Mouse (Mus musculus): ENCODE results near the gene Kcnb1. TPM values are rescaled to one million over a fixed set of nuclear protein-coding genes. Genes with fewer than 3 reads are reported as not detected.
A peak's percentile ranks its signal among the peaks of the same experiment; 100 is the strongest.

Gene Kcnb1
- 0.06 and 0.13 TPM in 2 replicates for polyA plus RNA-seq (2015; fragmentation: Nextera tagmentation; extraction: Ambion mirVana)

DNA sequence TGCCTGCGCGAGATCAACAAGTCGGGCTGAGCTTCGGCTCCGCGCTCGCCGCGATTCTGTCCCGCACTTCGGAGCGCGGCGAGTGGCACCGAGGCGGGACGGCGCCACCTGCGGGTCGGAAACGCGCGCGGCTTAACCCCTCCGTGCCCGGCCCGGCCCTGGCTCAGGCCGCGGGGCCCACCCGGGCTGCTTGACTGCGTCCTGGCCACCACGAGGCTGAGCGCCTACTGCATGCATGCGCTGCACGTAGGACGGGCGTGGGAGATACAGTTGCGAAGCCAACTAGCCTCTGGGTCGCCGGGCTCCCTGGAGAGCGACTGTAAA lies at the start of gene Kcnb1:
TSS of gene Kcnb1 (minus strand) at position 80 of the 324 bp plus-strand sequence.
- H3K4me2 ChIP-seq = peak within 1 kb of the TSS; percentile 65
- peak; percentile 35; the same call in 1 of the 2 replicates for ATAC-seq (ENCODE audit: insufficient read depth)
- H3K27me3 ChIP-seq = peaks cover 80% of the 10 kb centered on the region
- peaks cover 11% of the 10 kb centered on the region for H3K4me1 ChIP-seq (replicated peaks)
- WGBS (ENCODE audit: insufficient replicate concordance) = 1% methylated on average over 41 of the region's 41 CpGs
- no peaks in the 10 kb centered on the region for H3K9me3 ChIP-seq (replicated peaks)
- peak within 1 kb of the TSS; percentile 51 for H3K4me3 ChIP-seq (replicated peaks)
- H3K9ac ChIP-seq = no peak within 1 kb of the TSS
- H3K36me3 ChIP-seq (replicated peaks) = no peaks in the 10 kb centered on the region
- no peak within 1 kb of the TSS for H3K27ac ChIP-seq (replicated peaks)

DNA sequence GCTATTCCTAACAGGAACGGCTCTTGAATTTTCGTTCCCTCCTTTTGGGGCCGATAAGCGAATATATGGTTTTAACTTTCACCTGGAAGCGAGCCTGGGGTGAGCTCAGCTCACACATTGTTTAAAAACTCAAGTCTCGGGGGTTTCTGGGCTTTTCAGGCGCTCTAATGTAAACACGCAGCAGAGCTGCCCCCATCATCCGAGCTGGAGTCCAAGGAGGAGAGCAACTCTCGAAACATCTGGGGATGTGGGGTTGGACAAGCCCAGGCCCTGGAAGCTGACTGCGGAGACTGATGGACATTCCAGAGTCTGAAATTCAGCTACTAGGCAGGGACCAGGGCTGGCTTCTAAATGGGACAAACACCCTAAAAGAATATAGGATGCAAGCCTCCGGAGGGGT lies 49.3 kb upstream of the Kcnb1 start:
- H3K27ac ChIP-seq (replicated peaks) = no peak overlapping the region
- ATAC-seq (ENCODE audit: insufficient read depth) = no peak
- 35% methylated on average over 12 of the region's 12 CpGs for WGBS (ENCODE audit: insufficient replicate concordance)
- H3K36me3 ChIP-seq (replicated peaks) = no peaks in the 10 kb centered on the region
- no peaks in the 10 kb centered on the region for H3K9me3 ChIP-seq (replicated peaks)
- H3K4me2 ChIP-seq = no peak overlapping the region
- H3K9ac ChIP-seq = no peak overlapping the region
- peaks cover 4% of the 10 kb centered on the region; the same call in 1 of the 2 replicates for H3K4me1 ChIP-seq (replicated peaks)
- H3K27me3 ChIP-seq = peaks cover 51% of the 10 kb centered on the region
- H3K4me3 ChIP-seq (replicated peaks) = no peak overlapping the region

DNA sequence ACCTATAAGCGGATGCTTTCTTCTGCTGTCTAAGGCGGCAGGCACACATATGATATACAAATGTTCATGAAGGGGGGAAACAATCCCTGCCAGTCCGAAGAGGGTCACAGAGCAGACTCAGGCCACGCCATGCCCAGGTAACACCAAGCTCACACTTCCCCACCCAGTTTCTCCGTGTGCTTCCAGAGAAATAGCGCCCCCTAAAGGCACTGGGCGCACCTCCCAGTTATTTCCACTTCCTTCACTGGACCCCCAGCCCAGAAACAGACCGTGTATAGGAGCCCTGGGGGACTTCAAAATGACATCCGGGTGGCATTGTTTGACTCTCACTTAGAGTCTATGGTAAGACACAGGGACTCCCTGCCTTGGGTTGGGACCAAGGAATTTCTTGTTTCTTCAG lies 47.3 kb upstream of the Kcnb1 start:
- Histone ChIP-seq H3K4me1 (replicated peaks) (peaks cover 4% of the 10 kb centered on the region; the same call in 1 of the 2 replicates), H3K9me3 (replicated peaks) (no peaks in the 10 kb centered on the region), H3K36me3 (replicated peaks) (no peaks in the 10 kb centered on the region), H3K9ac (no peak overlapping the region), H3K4me2 (no peak overlapping the region), H3K27me3 (peaks cover 49% of the 10 kb centered on the region), H3K4me3 (replicated peaks) (no peak overlapping the region), H3K27ac (replicated peaks) (no peak overlapping the region)
- ATAC-seq (ENCODE audit: insufficient read depth) = no peak
- WGBS (ENCODE audit: insufficient replicate concordance) = 56% methylated on average over 9 of the region's 9 CpGs

DNA sequence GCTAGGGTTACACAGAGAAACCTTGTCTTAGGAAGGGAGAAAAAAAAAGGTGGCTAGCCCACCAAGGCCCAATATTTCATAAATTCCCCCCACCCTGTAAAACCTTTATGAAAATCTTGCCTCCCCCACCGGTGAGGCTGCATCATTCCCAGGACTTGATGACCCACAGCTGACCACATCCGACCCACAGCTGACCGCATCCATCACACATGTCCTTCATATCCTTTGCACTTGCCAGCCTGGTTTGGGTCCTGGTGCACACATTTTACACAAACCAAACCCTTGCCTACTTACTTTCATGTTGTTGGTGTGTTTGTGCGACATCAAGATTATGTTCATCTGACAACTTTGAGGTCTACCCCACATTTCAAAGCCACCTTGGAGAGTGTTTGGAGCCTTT lies 46.2 kb upstream of the Kcnb1 start:
- no peak overlapping the region for H3K4me2 ChIP-seq
- H3K9ac ChIP-seq = no peak overlapping the region
- no peak overlapping the region for H3K4me3 ChIP-seq (replicated peaks)
- no peaks in the 10 kb centered on the region for H3K36me3 ChIP-seq (replicated peaks)
- no peak for ATAC-seq (ENCODE audit: insufficient read depth)
- H3K27ac ChIP-seq (replicated peaks) = no peak overlapping the region
- WGBS (ENCODE audit: insufficient replicate concordance) = 77% methylated on average over 4 of the region's 4 CpGs
- peaks cover 4% of the 10 kb centered on the region; the same call in 1 of the 2 replicates for H3K4me1 ChIP-seq (replicated peaks)
- no peaks in the 10 kb centered on the region for H3K9me3 ChIP-seq (replicated peaks)
- peaks cover 38% of the 10 kb centered on the region for H3K27me3 ChIP-seq

DNA sequence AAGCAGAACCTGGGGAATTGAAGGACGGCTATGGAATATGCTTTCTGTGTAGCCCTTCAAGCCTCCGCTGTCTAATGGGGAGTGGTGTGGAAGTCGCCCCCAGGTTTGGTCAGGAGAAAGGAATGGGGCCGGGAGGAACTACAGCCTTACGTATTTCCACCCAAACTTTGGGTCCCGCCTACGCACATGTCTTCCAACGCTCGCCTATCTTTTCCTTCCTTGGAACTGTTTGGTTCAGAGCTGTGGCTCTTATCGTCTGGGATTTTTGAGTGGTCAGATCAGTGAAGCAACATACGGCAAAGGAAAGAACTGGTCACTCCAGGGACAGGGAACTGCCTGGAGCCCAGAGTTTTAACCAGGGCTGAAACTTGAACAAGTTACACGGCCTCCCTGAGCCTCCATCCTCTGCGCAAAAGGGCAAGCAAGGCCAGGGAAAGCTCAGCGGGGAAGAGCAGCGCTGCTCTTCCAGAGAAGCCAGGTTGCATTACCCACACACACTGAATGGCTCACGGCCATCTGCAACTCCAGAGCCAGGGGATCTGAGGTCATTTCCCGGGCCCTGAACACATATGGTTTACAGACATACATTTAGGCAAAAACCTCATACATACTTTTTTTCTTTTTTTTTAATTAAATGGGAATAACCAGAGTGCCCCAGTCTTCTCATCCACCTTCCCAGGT lies 45.5 kb upstream of the Kcnb1 start:
- WGBS (ENCODE audit: insufficient replicate concordance) = 62% methylated on average over 17 of the region's 17 CpGs
- H3K27me3 ChIP-seq = peaks cover 31% of the 10 kb centered on the region
- H3K27ac ChIP-seq (replicated peaks) = no peak overlapping the region
- no peaks in the 10 kb centered on the region for H3K36me3 ChIP-seq (replicated peaks)
- peaks cover 3% of the 10 kb centered on the region; the same call in 1 of the 2 replicates for H3K4me1 ChIP-seq (replicated peaks)
- no peak overlapping the region for H3K4me2 ChIP-seq
- H3K4me3 ChIP-seq (replicated peaks) = no peak overlapping the region
- H3K9me3 ChIP-seq (replicated peaks) = no peaks in the 10 kb centered on the region
- no peak for ATAC-seq (ENCODE audit: insufficient read depth)
- no peak overlapping the region for H3K9ac ChIP-seq

DNA sequence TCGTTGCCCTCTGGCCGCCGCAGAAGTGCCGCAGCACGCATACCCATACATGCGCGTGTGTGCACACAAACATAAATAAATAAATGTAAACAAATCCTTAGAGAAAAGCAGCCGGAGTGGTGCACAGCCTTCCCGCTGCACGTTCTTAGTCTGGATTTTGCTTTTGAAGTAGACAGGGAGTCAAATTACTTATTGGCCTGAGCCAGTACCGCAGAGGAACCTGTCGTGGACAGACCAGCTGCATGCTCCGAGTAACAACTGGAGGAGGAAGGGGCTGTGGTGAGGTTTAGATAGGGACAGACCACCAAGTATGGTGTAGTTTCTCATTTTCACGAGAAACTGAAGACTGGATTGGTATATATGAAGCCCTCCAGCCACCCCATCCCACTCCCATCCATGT lies 43.8 kb upstream of the Kcnb1 start:
- Histone ChIP-seq H3K9ac (no peak overlapping the region), H3K27ac (replicated peaks) (no peak overlapping the region), H3K4me1 (replicated peaks) (no peaks in the 10 kb centered on the region; the same call in 1 of the 2 replicates), H3K4me2 (no peak overlapping the region), H3K27me3 (peaks cover 14% of the 10 kb centered on the region), H3K4me3 (replicated peaks) (no peak overlapping the region), H3K36me3 (replicated peaks) (no peaks in the 10 kb centered on the region), H3K9me3 (replicated peaks) (no peaks in the 10 kb centered on the region)
- no peak for ATAC-seq (ENCODE audit: insufficient read depth)
- 60% methylated on average over 14 of the region's 14 CpGs for WGBS (ENCODE audit: insufficient replicate concordance)

DNA sequence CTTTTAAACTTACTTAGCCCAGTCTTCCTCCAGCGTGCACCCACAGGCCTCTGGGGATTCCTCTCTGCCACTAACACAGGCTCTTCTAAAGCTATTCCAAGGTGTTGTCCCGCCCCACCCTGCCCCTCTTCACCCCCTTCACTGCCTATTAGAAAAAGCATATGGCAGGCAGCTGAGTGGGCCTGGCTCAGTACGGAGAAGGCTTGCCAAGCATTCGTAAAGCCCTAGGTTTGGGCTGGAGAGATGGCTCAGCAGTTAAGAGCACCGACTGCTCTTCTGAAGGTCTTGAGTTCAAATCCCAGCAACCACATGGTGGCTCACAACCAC lies 43.0 kb upstream of the Kcnb1 start:
- Histone ChIP-seq H3K4me3 (replicated peaks) (no peak overlapping the region), H3K36me3 (replicated peaks) (no peaks in the 10 kb centered on the region), H3K9me3 (replicated peaks) (no peaks in the 10 kb centered on the region), H3K27ac (replicated peaks) (no peak overlapping the region), H3K9ac (no peak overlapping the region), H3K4me1 (replicated peaks) (no peaks in the 10 kb centered on the region; the same call in 1 of the 2 replicates), H3K27me3 (peaks cover 6% of the 10 kb centered on the region), H3K4me2 (no peak overlapping the region)
- WGBS (ENCODE audit: insufficient replicate concordance) = 53% methylated on average over 5 of the region's 5 CpGs
- no peak for ATAC-seq (ENCODE audit: insufficient read depth)

DNA sequence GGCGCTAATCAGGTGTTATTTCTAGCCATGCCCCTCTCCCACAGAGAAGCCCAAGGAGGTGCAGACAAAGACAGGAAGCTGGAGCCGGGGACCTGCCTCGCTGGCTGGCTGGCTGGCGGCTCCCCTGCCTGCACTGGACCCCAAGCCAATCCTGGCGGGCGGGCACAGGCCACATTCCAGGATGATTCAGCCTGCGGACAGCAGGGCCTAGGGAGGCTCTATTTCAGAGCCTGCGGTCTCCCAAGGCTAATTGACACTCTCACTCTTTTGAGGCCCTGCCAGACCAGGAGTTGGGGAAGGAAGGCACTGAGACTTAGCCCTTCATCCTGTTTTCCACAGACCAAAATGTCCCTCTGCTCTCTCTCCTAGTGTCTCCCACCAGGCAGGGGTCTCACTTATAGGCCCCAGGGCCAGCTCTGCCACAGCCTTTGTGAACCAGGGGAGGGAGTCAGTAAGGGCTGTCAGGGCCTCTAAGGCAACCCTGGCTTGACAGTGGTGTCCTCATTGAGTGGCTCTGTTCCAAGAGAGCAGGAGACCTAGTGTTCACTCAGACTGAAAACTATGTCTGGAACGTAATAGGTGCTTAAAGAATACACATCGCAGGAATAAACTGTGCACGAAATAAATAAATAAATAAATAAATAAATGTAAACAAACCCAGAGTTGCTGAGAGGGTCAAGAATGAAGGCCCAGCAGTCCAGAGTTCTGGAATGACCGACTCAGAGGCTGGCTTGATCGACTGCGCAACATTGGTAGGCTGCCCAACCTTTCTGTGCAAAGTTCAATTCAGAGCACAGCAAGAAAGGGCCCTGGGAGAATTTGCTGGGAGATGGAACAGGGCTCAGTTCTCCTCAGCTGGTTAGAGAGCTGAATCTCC lies 42.4 kb upstream of the Kcnb1 start:
- H3K27me3 ChIP-seq = 0 out of 2 replicates have a peak, but pooled peaks cover under 1% of the 10 kb centered on the region
- no peaks in the 10 kb centered on the region for H3K9me3 ChIP-seq (replicated peaks)
- no peak; the same call in 1 of the 2 replicates for ATAC-seq (ENCODE audit: insufficient read depth)
- H3K4me2 ChIP-seq = no peak overlapping the region
- no peak overlapping the region for H3K27ac ChIP-seq (replicated peaks)
- no peaks in the 10 kb centered on the region; the same call in 1 of the 2 replicates for H3K4me1 ChIP-seq (replicated peaks)
- H3K4me3 ChIP-seq (replicated peaks) = no peak overlapping the region
- H3K36me3 ChIP-seq (replicated peaks) = no peaks in the 10 kb centered on the region
- WGBS (ENCODE audit: insufficient replicate concordance) = 57% methylated on average over 14 of the region's 14 CpGs
- H3K9ac ChIP-seq = no peak overlapping the region

DNA sequence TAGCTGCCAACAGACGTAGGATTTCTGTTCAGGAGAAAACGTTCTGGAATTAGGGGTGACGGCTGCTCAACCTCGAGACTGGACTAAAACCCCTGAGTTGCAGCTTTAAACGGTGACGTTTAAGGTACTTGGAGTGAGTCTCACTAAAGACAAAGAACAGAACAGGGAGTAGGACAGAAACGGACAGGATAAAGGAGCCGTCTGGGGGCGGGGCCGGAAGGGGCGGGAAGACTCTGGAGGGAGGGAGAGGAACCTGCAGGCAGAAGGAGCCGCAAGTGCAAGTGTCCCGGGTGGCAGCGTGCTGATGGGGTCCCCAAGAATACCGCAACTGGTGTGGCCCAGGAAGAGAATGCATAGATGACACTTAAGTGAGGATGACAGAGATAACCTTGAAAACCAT lies 40.6 kb upstream of the Kcnb1 start:
- H3K27ac ChIP-seq (replicated peaks) = no peak overlapping the region
- no peaks in the 10 kb centered on the region for H3K27me3 ChIP-seq
- H3K4me1 ChIP-seq (replicated peaks) = no peaks in the 10 kb centered on the region; the same call in 1 of the 2 replicates
- ATAC-seq (ENCODE audit: insufficient read depth) = no peak
- no peaks in the 10 kb centered on the region for H3K9me3 ChIP-seq (replicated peaks)
- H3K4me2 ChIP-seq = peak overlapping the region; percentile 19; the same call in 1 of the 2 replicates
- no peak overlapping the region for H3K9ac ChIP-seq
- 7% methylated on average over 15 of the region's 15 CpGs for WGBS (ENCODE audit: insufficient replicate concordance)
- no peaks in the 10 kb centered on the region for H3K36me3 ChIP-seq (replicated peaks)
- no peak overlapping the region for H3K4me3 ChIP-seq (replicated peaks)

DNA sequence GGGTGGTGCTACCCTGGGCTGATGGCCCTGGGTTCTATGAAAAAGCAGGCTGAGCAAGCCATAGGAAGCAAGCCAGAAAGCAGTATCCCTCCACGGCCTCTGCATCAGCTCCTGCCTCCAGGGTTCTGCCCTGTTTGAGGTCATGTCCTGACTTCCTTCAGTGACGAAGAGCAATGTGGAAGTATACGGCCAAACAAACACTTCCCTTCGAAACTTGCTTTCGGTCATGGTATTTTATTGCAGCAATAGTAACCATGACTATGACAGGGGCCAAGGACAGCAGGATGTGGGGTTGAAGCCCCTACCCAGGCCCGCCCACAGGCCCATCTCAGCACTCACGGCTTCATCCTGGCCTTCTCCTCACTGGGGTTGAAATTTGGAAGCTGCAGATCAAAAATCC lies 35.0 kb upstream of the Kcnb1 start:
- Histone ChIP-seq H3K27me3 (peaks cover 4% of the 10 kb centered on the region; the same call in 1 of the 2 replicates), H3K4me2 (no peak overlapping the region), H3K27ac (replicated peaks) (no peak overlapping the region), H3K36me3 (replicated peaks) (no peaks in the 10 kb centered on the region), H3K4me3 (replicated peaks) (no peak overlapping the region), H3K4me1 (replicated peaks) (no peaks in the 10 kb centered on the region), H3K9ac (no peak overlapping the region), H3K9me3 (replicated peaks) (no peaks in the 10 kb centered on the region)
- no peak for ATAC-seq (ENCODE audit: insufficient read depth)
- 36% methylated on average over 7 of the region's 7 CpGs for WGBS (ENCODE audit: insufficient replicate concordance)

DNA sequence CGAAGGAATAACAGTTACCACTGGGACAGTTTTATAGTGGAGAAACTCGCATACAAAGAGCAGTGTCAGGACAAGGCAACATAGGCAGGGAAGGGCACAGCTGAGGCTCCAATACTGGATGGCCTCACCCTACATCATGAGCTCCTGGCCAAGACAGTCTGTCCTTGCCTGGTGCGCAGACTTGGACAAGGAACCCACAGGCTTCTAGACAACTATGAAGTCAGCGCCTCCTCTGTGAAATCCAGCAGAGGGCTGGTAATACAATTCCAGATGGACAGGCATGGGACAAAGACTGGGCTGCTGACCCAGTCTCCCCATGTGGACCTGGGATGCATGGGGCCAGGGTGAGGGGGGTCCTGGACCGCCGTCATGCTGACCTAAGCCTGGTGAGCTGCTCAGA lies 34.2 kb upstream of the Kcnb1 start:
- WGBS (ENCODE audit: insufficient replicate concordance) = 70% methylated on average over 6 of the region's 6 CpGs
- Histone ChIP-seq H3K9ac (no peak overlapping the region), H3K9me3 (replicated peaks) (no peaks in the 10 kb centered on the region), H3K27ac (replicated peaks) (no peak overlapping the region), H3K27me3 (peaks cover 4% of the 10 kb centered on the region; the same call in 1 of the 2 replicates), H3K4me3 (replicated peaks) (no peak overlapping the region), H3K4me2 (no peak overlapping the region), H3K36me3 (replicated peaks) (no peaks in the 10 kb centered on the region), H3K4me1 (replicated peaks) (no peaks in the 10 kb centered on the region)
- ATAC-seq (ENCODE audit: insufficient read depth) = no peak

Measured in liver, embryonic 15.5 days (tissue).